Mouse (Mus musculus): ENCODE results near the gene Ndufaf7.

DNA sequence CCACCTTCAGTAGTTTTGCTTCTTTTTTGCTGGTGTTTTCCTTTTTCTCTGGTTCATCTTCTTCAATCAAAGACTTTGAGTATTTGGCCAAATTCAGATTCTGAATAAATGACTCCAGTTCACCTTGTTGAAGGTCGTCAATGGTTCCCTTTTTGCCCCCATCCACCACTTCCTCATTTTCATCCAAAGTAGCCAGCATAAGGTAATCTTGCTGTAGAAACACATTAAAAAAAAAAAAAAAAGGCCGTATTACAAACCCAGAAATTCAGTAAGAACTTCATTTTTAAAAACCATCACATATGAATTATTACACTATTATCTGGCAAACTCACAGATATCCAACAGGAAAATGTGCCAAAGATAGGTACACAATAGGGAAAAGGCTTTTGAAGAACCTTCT is 1.1 kb upstream of the Ndufaf7 start:
- TF ChIP-seq CTCF (IDR thresholded peaks at IDR 0.05): no peak
- no peak for TF ChIP-seq EP300 (IDR thresholded peaks at IDR 0.05; ENCODE audit: insufficient read depth, low read depth, low read length)

Measured in heart, adult 2 months (tissue).